Mouse (Mus musculus) stomach, embryonic 16.5 days (tissue): ENCODE results near the gene Gipc2. TPM values are rescaled to one million over a fixed set of nuclear protein-coding genes. Genes with fewer than 3 reads are reported as not detected.
"Not testable (repeated sequence)": the region's sequence is repeated elsewhere in the genome, so short reads cannot be mapped to it uniquely, and the experiment has no call there.

Experiments used
- ATAC-seq: fragments of 200-750 bp; cut with Nextera tagmentation; 2 replicates; pipeline ENCODE4 v1.8.0; 2017; ENCODE audit warnings: moderate number of reproducible peaks, moderate TSS enrichment; ENCODE audit not compliant: insufficient read depth, low FRiP score
- H3K27ac ChIP-seq: fragments of 300-500 bp; sonication (generic); 2 replicates; pipeline ENCODE4 v1.5.1; 2014; ENCODE audit warnings: low read length
- H3K27me3 ChIP-seq: fragments of 300-500 bp; sonication (generic); 2 replicates; pipeline ENCODE4 v1.6.1; 2014; ENCODE audit warnings: low read length, control low read depth, mixed read lengths; ENCODE audit not compliant: control insufficient read depth, insufficient read depth
- H3K36me3 ChIP-seq: fragments of 300-500 bp; sonication (generic); 2 replicates; pipeline ENCODE4 v1.6.1; 2014; ENCODE audit warnings: low read length; ENCODE audit not compliant: control insufficient read depth, insufficient read depth
- H3K4me1 ChIP-seq: fragments of 300-500 bp; sonication (generic); 2 replicates; pipeline ENCODE4 v1.6.1; 2014; ENCODE audit warnings: low read length, control low read depth, mixed read lengths; ENCODE audit not compliant: control insufficient read depth, insufficient read depth
- H3K4me2 ChIP-seq: fragments of 300-500 bp; sonication (generic); 2 replicates; pipeline ENCODE4 v1.6.1; 2014; ENCODE audit warnings: low read depth, low read length, mixed read lengths
- H3K4me3 ChIP-seq: fragments of 300-500 bp; sonication (generic); replicated peaks from 2 replicates; pipeline ENCODE4 v1.5.1; 2014; ENCODE audit warnings: mild to moderate bottlenecking, low read length
- H3K9ac ChIP-seq: fragments of 300-500 bp; sonication (generic); 2 replicates; pipeline ENCODE4 v1.6.1; 2014; ENCODE audit warnings: low read length
- H3K9me3 ChIP-seq: fragments of 300-500 bp; sonication (generic); replicated peaks from 2 replicates; pipeline ENCODE4 v1.6.1; 2016; ENCODE audit warnings: low read length, control low read depth; ENCODE audit not compliant: control insufficient read depth
- WGBS: fragments of 180-500 bp; shearing (Covaris S2); extraction: QIAGEN DNeasy Blood & Tissue Kit; methylation state at CpG from one replicate; pipeline ENCODE4 v1.1.7; 2014; 5-methylcytosine and 5-hydroxymethylcytosine counted together
- polyA plus RNA-seq: library from polyadenylated mRNA; unstranded; fragments of >200 nt; fragmentation: Nextera tagmentation; extraction: Ambion mirVana; gene quantifications from 2 replicates; pipeline ENCODE4 v1.2.1, GENCODE M21; 2015

Gene Gipc2
- polyA plus RNA-seq, 1 experiment from 2014 or later, result 59.9 TPM

- Histone ChIP-seq H3K4me1 (peaks cover 8% of the 10 kb centered on the region; the same call in 1 of the 2 replicates), H3K4me2 (no peak overlapping the region), H3K9ac (no peak overlapping the region), H3K9me3 (no peaks in the 10 kb centered on the region), H3K4me3 (no peak overlapping the region), H3K36me3 (no peaks in the 10 kb centered on the region), H3K27ac (no peak overlapping the region), H3K27me3 (no peaks in the 10 kb centered on the region)
- no peak for ATAC-seq
- WGBS, result 64% methylated on average over 3 of the region's 3 CpGs
Observed at GRCm38 (mm10) chr3:152204577-152204976, 38.5 kb upstream of the Gipc2 start.

GRCm38 (mm10) chr3:152203996-152204395, 38.0 kb upstream of the Gipc2 start:
- 67% methylated on average over 3 of the region's 3 CpGs for whole genome bisulfite sequencing

DNA sequence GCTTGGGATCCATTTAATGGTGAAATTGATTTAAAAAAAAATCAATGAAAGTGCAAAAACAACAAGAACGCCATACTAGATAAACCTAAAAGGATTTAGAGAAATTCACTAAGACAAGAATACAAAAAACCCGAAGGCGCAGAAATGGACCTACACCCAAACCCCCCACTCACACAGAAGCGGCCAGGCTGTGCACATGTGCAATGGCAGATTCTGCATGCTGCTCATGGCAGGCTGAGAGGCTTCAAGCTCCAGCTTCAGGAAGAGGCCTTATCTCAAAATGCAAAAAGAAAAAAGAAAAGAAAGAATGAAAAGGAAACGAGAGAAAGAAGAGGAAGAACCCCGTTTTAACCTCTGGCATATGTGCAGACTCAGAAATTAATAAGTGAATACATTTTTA, 37.4 kb upstream of the Gipc2 start:
- H3K4me3 ChIP-seq, result no peak overlapping the region
- H3K27ac ChIP-seq, result no peak overlapping the region
- no peaks in the 10 kb centered on the region for H3K9me3 ChIP-seq
- no peak for ATAC-seq
- H3K4me2 ChIP-seq, result no peak overlapping the region
- WGBS, result 80% methylated on average over 6 of the region's 6 CpGs
- no peaks in the 10 kb centered on the region for H3K27me3 ChIP-seq
- H3K9ac ChIP-seq, result no peak overlapping the region
- H3K4me1 ChIP-seq, result peaks cover 4% of the 10 kb centered on the region; the same call in 1 of the 2 replicates
- H3K36me3 ChIP-seq, result no peaks in the 10 kb centered on the region

More at GRCm38 (mm10) chr3:152203996-152204395, 38.0 kb upstream of the Gipc2 start:
- H3K27ac ChIP-seq, result no peak overlapping the region
- no peaks in the 10 kb centered on the region for H3K27me3 ChIP-seq
- H3K4me3 ChIP-seq, result no peak overlapping the region
- no peaks in the 10 kb centered on the region for H3K9me3 ChIP-seq
- H3K9ac ChIP-seq, result no peak overlapping the region
- no peaks in the 10 kb centered on the region for H3K36me3 ChIP-seq
- H3K4me2 ChIP-seq, result no peak overlapping the region
- ATAC-seq, result no peak
- H3K4me1 ChIP-seq, result peaks cover 8% of the 10 kb centered on the region; the same call in 1 of the 2 replicates

DNA sequence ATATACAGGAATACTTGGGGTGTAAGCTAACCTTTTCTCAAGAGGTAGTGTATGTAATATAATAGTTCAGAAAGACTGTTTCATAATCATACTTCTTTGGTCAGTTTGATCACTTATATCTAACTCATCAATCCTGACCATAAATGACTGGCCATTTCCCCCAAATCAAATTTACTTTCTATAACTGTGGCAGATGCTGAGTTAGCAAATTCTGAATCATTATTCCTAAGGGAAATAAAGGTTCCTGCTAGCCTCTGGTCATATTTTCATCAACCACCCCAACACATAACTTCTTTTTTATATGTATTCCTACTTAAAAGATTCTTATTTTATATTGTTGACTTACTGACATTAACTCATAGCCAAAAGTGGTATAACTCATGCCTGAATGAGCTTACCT, 36.9 kb upstream of the Gipc2 start:
- H3K36me3 ChIP-seq, result no peaks in the 10 kb centered on the region
- H3K27me3 ChIP-seq, result no peaks in the 10 kb centered on the region
- H3K9me3 ChIP-seq, result no peaks in the 10 kb centered on the region
- H3K4me3 ChIP-seq, result no peak overlapping the region
- no peak overlapping the region for H3K4me2 ChIP-seq
- no peak overlapping the region for H3K27ac ChIP-seq
- no peak overlapping the region for H3K9ac ChIP-seq
- no peak for ATAC-seq
- 0 out of 2 replicates have a peak, but pooled peaks cover 3% of the 10 kb centered on the region for H3K4me1 ChIP-seq

DNA sequence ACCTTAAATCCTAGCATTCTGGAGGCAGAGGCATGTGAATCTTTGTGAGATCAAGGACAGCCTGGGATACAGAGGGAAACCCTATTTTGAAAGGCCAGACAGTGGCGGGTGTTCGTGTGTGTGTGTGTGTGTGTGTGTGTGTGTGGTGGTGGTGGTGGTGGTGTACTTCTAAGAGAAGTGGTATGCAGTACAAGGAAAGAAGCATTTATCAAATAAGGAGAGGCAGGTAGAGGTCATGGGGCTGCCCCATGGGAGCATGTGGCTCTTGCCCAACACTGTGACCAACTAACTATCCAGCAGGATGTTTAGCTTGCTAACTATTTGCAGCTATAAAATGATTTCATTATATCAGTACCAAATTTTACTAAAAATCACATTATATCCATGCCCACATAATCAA, 35.6 kb upstream of the Gipc2 start:
- Histone ChIP-seq H3K36me3 (no peaks in the 10 kb centered on the region), H3K27ac (no peak overlapping the region), H3K9me3 (no peaks in the 10 kb centered on the region), H3K4me2 (no peak overlapping the region), H3K4me3 (no peak overlapping the region), H3K4me1 (0 out of 2 replicates have a peak, but pooled peaks cover 3% of the 10 kb centered on the region), H3K27me3 (no peaks in the 10 kb centered on the region), H3K9ac (no peak overlapping the region)
- 68% methylated on average over 2 of the region's 2 CpGs for WGBS
- no peak for ATAC-seq

DNA sequence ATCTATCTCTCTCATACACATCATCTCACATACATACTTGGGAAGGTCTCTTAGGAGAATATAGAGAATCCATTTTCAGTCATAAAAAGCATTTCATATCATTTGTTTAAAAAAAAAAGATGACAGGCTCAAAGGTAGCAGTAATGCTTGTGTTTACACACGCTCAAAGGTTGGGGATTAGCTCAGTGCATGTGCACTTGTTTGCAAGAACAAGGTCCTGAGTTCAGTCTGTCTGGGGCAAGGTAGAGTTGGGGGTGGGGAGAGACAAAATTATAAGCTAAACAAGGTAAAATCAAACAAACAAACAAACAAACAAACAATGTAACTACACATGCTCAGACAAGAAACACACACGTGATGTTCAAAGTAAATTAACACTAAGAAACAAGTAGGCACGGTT, 35.2 kb upstream of the Gipc2 start:
- H3K4me2 ChIP-seq, result no peak overlapping the region
- 0 out of 2 replicates have a peak, but pooled peaks cover 3% of the 10 kb centered on the region for H3K4me1 ChIP-seq
- no peaks in the 10 kb centered on the region for H3K27me3 ChIP-seq
- WGBS, result 71% methylated on average over 3 of the region's 3 CpGs
- no peak overlapping the region for H3K9ac ChIP-seq
- H3K4me3 ChIP-seq, result no peak overlapping the region
- no peak for ATAC-seq
- H3K27ac ChIP-seq, result no peak overlapping the region
- H3K36me3 ChIP-seq, result no peaks in the 10 kb centered on the region
- no peaks in the 10 kb centered on the region for H3K9me3 ChIP-seq

- Histone ChIP-seq H3K4me1 (0 out of 2 replicates have a peak, but pooled peaks cover 3% of the 10 kb centered on the region), H3K9ac (no peak overlapping the region), H3K36me3 (no peaks in the 10 kb centered on the region), H3K4me2 (no peak overlapping the region), H3K27me3 (no peaks in the 10 kb centered on the region), H3K27ac (no peak overlapping the region), H3K4me3 (no peak overlapping the region), H3K9me3 (no peaks in the 10 kb centered on the region)
- 56% methylated on average over 3 of the region's 3 CpGs for WGBS
- no peak for ATAC-seq
Observed at GRCm38 (mm10) chr3:152199125-152199524, 33.1 kb upstream of the Gipc2 start.

GRCm38 (mm10) chr3:152197246-152197645, 31.2 kb upstream of the Gipc2 start:
- H3K27me3 ChIP-seq, H3K4me2 ChIP-seq, H3K9me3 ChIP-seq, ATAC-seq, H3K4me3 ChIP-seq, H3K9ac ChIP-seq, H3K36me3 ChIP-seq, H3K27ac ChIP-seq, H3K4me1 ChIP-seq: not testable (repeated sequence)
- WGBS, result 37% methylated on average over 2 of the region's 2 CpGs

- Histone ChIP-seq H3K36me3 (no peaks in the 10 kb centered on the region), H3K9me3 (no peaks in the 10 kb centered on the region), H3K9ac (peak overlapping the region; percentile 66), H3K27me3 (no peaks in the 10 kb centered on the region), H3K27ac (peak overlapping the region; percentile 89), H3K4me2 (peak overlapping the region; percentile 62), H3K4me1 (peaks cover 9% of the 10 kb centered on the region), H3K4me3 (peak overlapping the region; percentile 70)
- peak; percentile 99 for ATAC-seq
- under 1% methylated on average over 17 of the region's 17 CpGs for WGBS
Observed at GRCm38 (mm10) chr3:152193635-152194097, 27.6 kb upstream of the Gipc2 start.
